Mouse (Mus musculus) limb, embryonic 12.5 days (tissue): ENCODE measurements around the gene Hist1h3c. TPM values are rescaled to one million over a fixed set of nuclear protein-coding genes. Genes with fewer than 3 reads are reported as not detected.
A peak's percentile ranks its signal among the peaks of the same experiment; 100 is the strongest.
"Not testable (repeated sequence)": the region's sequence is repeated elsewhere in the genome, so short reads cannot be mapped to it uniquely, and the experiment has no call there.

Experiments
- ATAC-seq: fragments of 200-750 bp; cut with Nextera tagmentation; 2 replicates; pipeline ENCODE4 v1.8.0; 2017; ENCODE audit warnings: low read depth, moderate TSS enrichment; ENCODE audit not compliant: insufficient number of reproducible peaks, insufficient read depth, low FRiP score, low TSS enrichment
- H3K27ac ChIP-seq: fragments of 300-500 bp; sonication (generic); 2 replicates; pipeline ENCODE4 v1.5.1; 2016; ENCODE audit warnings: mild to moderate bottlenecking, moderate library complexity
- H3K27me3 ChIP-seq: fragments of 300-500 bp; sonication (generic); 2 replicates; pipeline ENCODE4 v1.6.1; 2016; ENCODE audit warnings: mild to moderate bottlenecking, moderate library complexity
- H3K36me3 ChIP-seq: fragments of 300-500 bp; sonication (generic); 2 replicates; pipeline ENCODE4 v1.6.1; 2016; ENCODE audit warnings: mild to moderate bottlenecking, moderate library complexity
- H3K4me1 ChIP-seq: fragments of 300-500 bp; sonication (generic); replicated peaks from 2 replicates; pipeline ENCODE4 v1.6.1; 2016
- H3K4me2 ChIP-seq: fragments of 300-500 bp; sonication (generic); 2 replicates; pipeline ENCODE4 v1.6.1; 2016; ENCODE audit warnings: mild to moderate bottlenecking, moderate library complexity
- H3K4me3 ChIP-seq: fragments of 300-500 bp; sonication (generic); replicated peaks from 2 replicates; pipeline ENCODE4 v1.5.1; 2016; ENCODE audit warnings: mild to moderate bottlenecking
- H3K9ac ChIP-seq: fragments of 300-500 bp; sonication (generic); replicated peaks from 2 replicates; pipeline ENCODE4 v1.6.1; 2016; ENCODE audit warnings: mild to moderate bottlenecking, moderate library complexity
- H3K9me3 ChIP-seq: fragments of 300-500 bp; sonication (generic); 2 replicates; pipeline ENCODE4 v1.6.1; 2016; ENCODE audit warnings: mild to moderate bottlenecking, moderate library complexity
- WGBS: fragments of 180-500 bp; shearing (Covaris S2); methylation state at CpG from one replicate; pipeline ENCODE4 v1.1.7; 2016; 5-methylcytosine and 5-hydroxymethylcytosine counted together
- polyA plus RNA-seq: library from polyadenylated mRNA; unstranded; fragments of >200 nt; fragmentation: Nextera tagmentation; extraction: Ambion mirVana; gene quantifications from 2 replicates; pipeline ENCODE4 v1.2.1, GENCODE M21; 2016

The Hist1h3c gene
- polyA plus RNA-seq, 1 experiment from 2014 or later: 20.7 TPM

GRCm38 (mm10) chr13:23763586-23764323 is 18.4 kb upstream of the Hist1h3c start, which contains the start of gene Hist1h1a:
Gene Hist1h1a, plus strand, starts transcription at chr13:23763666.
- peak within 1 kb of the TSS; percentile 97 for H3K27ac ChIP-seq
- no peaks in the 10 kb centered on the region for H3K9me3 ChIP-seq
- 3% methylated on average over 34 of the region's 34 CpGs for WGBS
- ATAC-seq: peak; percentile 64
- peaks cover 25% of the 10 kb centered on the region for H3K4me1 ChIP-seq
- H3K4me3 ChIP-seq: peak within 1 kb of the TSS; percentile 48
- H3K4me2 ChIP-seq: peak within 1 kb of the TSS; percentile 85
- H3K27me3 ChIP-seq: no peaks in the 10 kb centered on the region
- no peaks in the 10 kb centered on the region for H3K36me3 ChIP-seq
- peak within 1 kb of the TSS; percentile 79 for H3K9ac ChIP-seq

- no peaks in the 10 kb centered on the region for H3K36me3 ChIP-seq
- H3K4me3 ChIP-seq: peak overlapping the region; percentile 48
- H3K9me3 ChIP-seq: no peaks in the 10 kb centered on the region
- under 1% methylated on average over 10 of the region's 10 CpGs for WGBS
- H3K9ac ChIP-seq: peak overlapping the region; percentile 51; the same call in 1 of the 2 replicates
- no peak for ATAC-seq
- H3K4me1 ChIP-seq: peaks cover 25% of the 10 kb centered on the region
- H3K27me3 ChIP-seq: no peaks in the 10 kb centered on the region
- peak overlapping the region; percentile 97 for H3K27ac ChIP-seq
- H3K4me2 ChIP-seq: peak overlapping the region; percentile 85
Observed at GRCm38 (mm10) chr13:23763242-23763585, 17.8 kb upstream of the Hist1h3c start.

- peak within 1 kb of the TSS; percentile 97 for H3K27ac ChIP-seq
- H3K4me3 ChIP-seq: peak within 1 kb of the TSS; percentile 48
- WGBS: under 1% methylated on average over 34 of the region's 52 CpGs
- H3K4me1 ChIP-seq: peaks cover 30% of the 10 kb centered on the region
- not testable (repeated sequence) for H3K27me3 ChIP-seq, H3K9me3 ChIP-seq, H3K36me3 ChIP-seq
- ATAC-seq: peak; percentile 72
- peak within 1 kb of the TSS; percentile 85 for H3K4me2 ChIP-seq
- peak within 1 kb of the TSS; percentile 71 for H3K9ac ChIP-seq
Observed at GRCm38 (mm10) chr13:23761871-23762821, 16.7 kb upstream of the Hist1h3c start, which contains the start of gene Hist1h3a. Gene Hist1h3a, minus strand, starts transcription at chr13:23762386.

- peak within 1 kb of the TSS; percentile 48 for H3K4me3 ChIP-seq
- H3K27me3 ChIP-seq: no peaks in the 10 kb centered on the region
- peak; percentile 73 for ATAC-seq
- H3K4me2 ChIP-seq: peak within 1 kb of the TSS; percentile 85
- peak within 1 kb of the TSS; percentile 97 for H3K27ac ChIP-seq
- H3K9me3 ChIP-seq: no peaks in the 10 kb centered on the region
- peak within 1 kb of the TSS; percentile 71 for H3K9ac ChIP-seq
- H3K4me1 ChIP-seq: peaks cover 30% of the 10 kb centered on the region
- H3K36me3 ChIP-seq: no peaks in the 10 kb centered on the region
- WGBS: under 1% methylated on average over 69 of the region's 72 CpGs
Observed at GRCm38 (mm10) chr13:23760972-23761864, 15.8 kb upstream of the Hist1h3c start, which contains the start of gene Hist1h4a. Gene Hist1h4a, minus strand, starts transcription at chr13:23761230.

- peak overlapping the region; percentile 85 for H3K4me2 ChIP-seq
- ATAC-seq: no peak
- no peaks in the 10 kb centered on the region for H3K27me3 ChIP-seq
- peak overlapping the region; percentile 97 for H3K27ac ChIP-seq
- H3K9ac ChIP-seq: peak overlapping the region; percentile 65
- no peaks in the 10 kb centered on the region for H3K9me3 ChIP-seq
- no peaks in the 10 kb centered on the region for H3K36me3 ChIP-seq
- H3K4me1 ChIP-seq: peaks cover 30% of the 10 kb centered on the region
- WGBS: 1% methylated on average over 22 of the region's 27 CpGs
- peak overlapping the region; percentile 48 for H3K4me3 ChIP-seq
Observed at GRCm38 (mm10) chr13:23760240-23760971, 15.0 kb upstream of the Hist1h3c start.

- WGBS: 83% methylated on average over 1 of the region's 1 CpGs
- Histone ChIP-seq H3K9me3 (no peaks in the 10 kb centered on the region), H3K36me3 (no peaks in the 10 kb centered on the region), H3K4me2 (peak overlapping the region; percentile 85), H3K27ac (peak overlapping the region; percentile 97), H3K9ac (peak overlapping the region; percentile 65; the same call in 1 of the 2 replicates), H3K4me1 (peaks cover 28% of the 10 kb centered on the region), H3K4me3 (peak overlapping the region; percentile 48), H3K27me3 (no peaks in the 10 kb centered on the region)
- ATAC-seq: no peak
Observed at GRCm38 (mm10) chr13:23759916-23760239, 14.5 kb upstream of the Hist1h3c start.

- H3K4me2 ChIP-seq: no peak overlapping the region
- no peaks in the 10 kb centered on the region for H3K36me3 ChIP-seq
- no peak for ATAC-seq
- no peak overlapping the region for H3K27ac ChIP-seq
- H3K4me1 ChIP-seq: peaks cover 22% of the 10 kb centered on the region
- 80% methylated on average over 3 of the region's 3 CpGs for WGBS
- H3K9me3 ChIP-seq: no peaks in the 10 kb centered on the region
- H3K9ac ChIP-seq: no peak overlapping the region
- H3K27me3 ChIP-seq: no peaks in the 10 kb centered on the region
- H3K4me3 ChIP-seq: no peak overlapping the region
Observed at GRCm38 (mm10) chr13:23759251-23759771, 13.9 kb upstream of the Hist1h3c start.

- H3K9me3 ChIP-seq: no peaks in the 10 kb centered on the region
- H3K27me3 ChIP-seq: no peaks in the 10 kb centered on the region
- no peak overlapping the region for H3K9ac ChIP-seq
- no peak overlapping the region for H3K4me3 ChIP-seq
- peak overlapping the region; percentile 79 for H3K4me2 ChIP-seq
- ATAC-seq: no peak
- H3K36me3 ChIP-seq: no peaks in the 10 kb centered on the region
- peaks cover 17% of the 10 kb centered on the region for H3K4me1 ChIP-seq
- peak overlapping the region; percentile 78 for H3K27ac ChIP-seq
- WGBS: 51% methylated on average over 3 of the region's 3 CpGs
Observed at GRCm38 (mm10) chr13:23757921-23758320, 12.5 kb upstream of the Hist1h3c start.

- Histone ChIP-seq H3K4me3 (peak overlapping the region; percentile 43), H3K36me3 (no peaks in the 10 kb centered on the region), H3K4me2 (peak overlapping the region; percentile 79), H3K27ac (peak overlapping the region; percentile 96), H3K27me3 (no peaks in the 10 kb centered on the region), H3K9ac (peak overlapping the region; percentile 65), H3K9me3 (no peaks in the 10 kb centered on the region), H3K4me1 (peaks cover 16% of the 10 kb centered on the region)
- peak; percentile 10; the same call in 1 of the 2 replicates for ATAC-seq
- 2% methylated on average over 17 of the region's 23 CpGs for WGBS
Observed at GRCm38 (mm10) chr13:23757211-23757773, 11.9 kb upstream of the Hist1h3c start.
